Mouse (Mus musculus) lung, postnatal 0 days (tissue): Measurements from ENCODE around the gene Tm9sf4. TPM values are rescaled to one million over a fixed set of nuclear protein-coding genes. Genes with fewer than 3 reads are reported as not detected.

ENCODE experiments used
- ATAC-seq: fragments of 200-750 bp; cut with Nextera tagmentation; 2 replicates; pipeline ENCODE4 v1.8.0; 2017; ENCODE audit warnings: moderate library complexity
- DNase-seq: peaks from one replicate; pipeline ENCODE4 v3.0.0-alpha.2; 2016; ENCODE audit warnings: low spot score
- H3K27ac ChIP-seq: fragments of 300-500 bp; sonication (generic); 2 replicates; pipeline ENCODE4 v1.5.1; 2014; ENCODE audit warnings: antibody characterized with exemption, mild to moderate bottlenecking, low read length, mixed read lengths
- H3K27me3 ChIP-seq: fragments of 300-500 bp; sonication (generic); replicated peaks from 2 replicates; pipeline ENCODE4 v1.6.1; 2014; ENCODE audit warnings: low read length, mixed read lengths; ENCODE audit not compliant: insufficient read depth
- H3K36me3 ChIP-seq: fragments of 300-500 bp; sonication (generic); 2 replicates; pipeline ENCODE4 v1.6.1; 2014; ENCODE audit warnings: low read length, mixed read lengths; ENCODE audit not compliant: insufficient read depth
- H3K4me1 ChIP-seq: fragments of 300-500 bp; sonication (generic); 2 replicates; pipeline ENCODE4 v1.6.1; 2014; ENCODE audit warnings: antibody characterized with exemption, low read depth, low read length, mixed read lengths; ENCODE audit not compliant: insufficient read depth
- H3K4me2 ChIP-seq: fragments of 300-500 bp; sonication (generic); replicated peaks from 2 replicates; pipeline ENCODE4 v1.6.1; 2014; ENCODE audit warnings: low read depth, mild to moderate bottlenecking, low read length, moderate library complexity, mixed read lengths
- H3K4me3 ChIP-seq: fragments of 300-500 bp; sonication (generic); 2 replicates; pipeline ENCODE4 v1.5.1; 2014; ENCODE audit warnings: low read depth, low read length
- H3K9ac ChIP-seq: fragments of 300-500 bp; sonication (generic); replicated peaks from 2 replicates; pipeline ENCODE4 v1.6.1; 2014; ENCODE audit warnings: low read depth, mild to moderate bottlenecking
- H3K9me3 ChIP-seq: fragments of 300-500 bp; sonication (generic); 2 replicates; pipeline ENCODE4 v1.6.1; 2016; ENCODE audit warnings: low read length, mixed read lengths
- CTCF ChIP-seq: IDR thresholded peaks from 2 replicates; pipeline ENCODE4 v1.5.1; 2016; ENCODE audit warnings: antibody characterized with exemption, mild to moderate bottlenecking
- EP300 ChIP-seq: IDR thresholded peaks from 2 replicates; pipeline ENCODE4 v1.6.1; 2016; ENCODE audit warnings: antibody characterized with exemption, mild to moderate bottlenecking, control low read depth
- WGBS: fragments of 180-500 bp; shearing (Covaris S2); extraction: QIAGEN DNeasy Blood & Tissue Kit; methylation state at CpG from one replicate; pipeline ENCODE4 v1.1.7; 2014; 5-methylcytosine and 5-hydroxymethylcytosine counted together
- polyA plus RNA-seq: library from polyadenylated mRNA; unstranded; fragments of >200 nt; fragmentation: Nextera tagmentation; extraction: Ambion mirVana; gene quantifications from 2 replicates; pipeline ENCODE4 v1.2.1, GENCODE M21; 2015

Gene Tm9sf4
- 39.7 and 44.5 TPM in 2 replicates for polyA plus RNA-seq

DNA sequence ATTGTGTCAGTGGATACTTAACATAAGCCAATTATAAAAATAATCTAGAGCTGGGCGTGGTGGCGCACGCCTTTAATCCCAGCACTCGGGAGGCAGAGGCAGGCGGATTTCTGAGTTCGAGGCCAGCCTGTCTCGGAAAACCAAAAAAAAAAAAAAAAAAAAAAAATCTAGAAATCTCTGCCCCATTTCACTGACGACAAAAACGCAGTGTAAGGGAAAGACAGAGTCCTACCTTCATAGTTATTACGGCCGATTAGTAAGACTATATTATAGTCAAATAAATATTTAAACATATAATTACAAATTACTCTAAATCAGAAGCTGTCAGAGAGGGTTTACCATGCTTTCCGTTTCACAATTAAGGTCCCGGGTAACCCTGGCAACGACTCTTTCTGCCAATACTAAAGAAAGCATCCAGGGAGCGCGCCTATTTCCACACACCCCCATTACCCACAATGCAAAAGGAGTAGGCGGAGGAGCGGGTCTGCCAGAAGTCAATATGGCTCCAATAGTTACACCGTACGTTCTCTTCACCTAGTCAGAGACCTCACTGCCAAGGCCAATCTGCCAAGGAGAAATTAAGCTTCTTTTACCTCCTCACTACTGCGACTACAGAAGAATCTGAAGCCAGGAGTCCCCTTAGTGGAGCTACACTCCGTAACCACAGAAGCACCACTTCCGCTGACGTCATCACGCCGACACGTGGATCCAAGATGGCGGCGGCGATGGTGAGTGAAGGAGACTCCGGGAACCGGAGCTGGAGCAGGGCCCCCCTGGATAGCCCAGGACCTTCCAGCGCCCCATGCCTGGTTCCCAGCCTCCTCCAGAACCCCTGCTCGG is at the start of gene Tm9sf4:
Tm9sf4 (plus strand) TSS at position 460 of the 840 bp plus-strand sequence.
- Histone ChIP-seq H3K4me1 (peaks cover 6% of the 10 kb centered on the region), H3K27me3 (no peaks in the 10 kb centered on the region), H3K27ac (peak within 1 kb of the TSS; percentile 95), H3K9me3 (no peaks in the 10 kb centered on the region), H3K9ac (peak within 1 kb of the TSS; percentile 79), H3K36me3 (no peaks in the 10 kb centered on the region; the same call in 1 of the 2 replicates), H3K4me3 (peak within 1 kb of the TSS; percentile 93), H3K4me2 (peak within 1 kb of the TSS; percentile 83)
- peak; percentile 96 for ATAC-seq
- 8% methylated on average over 34 of the region's 34 CpGs for WGBS
- DNase-seq, result peak; percentile 97
- TF ChIP-seq EP300, result peak; percentile 69; the same call in 1 of the 2 replicates
- no peak for TF ChIP-seq CTCF

DNA sequence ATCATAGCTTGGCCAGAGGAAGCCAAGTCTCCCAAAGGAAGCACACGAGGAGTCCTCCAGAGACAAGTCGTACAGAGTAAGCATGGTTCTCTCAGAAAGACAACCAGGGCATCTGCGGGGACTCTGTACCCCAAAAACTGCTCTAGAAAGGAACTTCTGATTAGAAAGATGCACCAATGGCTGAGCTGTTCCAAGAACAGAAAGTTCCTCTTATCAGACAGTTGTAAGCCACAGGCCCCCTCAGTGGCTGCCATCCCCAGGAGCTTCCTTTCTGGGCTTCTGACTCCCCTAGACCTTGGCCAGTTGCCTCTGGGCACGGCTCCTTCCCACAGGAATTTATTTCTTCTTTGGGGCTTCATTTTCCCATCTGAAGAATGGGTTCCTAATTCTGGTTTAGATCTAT is 45.4 kb upstream of the Tm9sf4 start:
- DNase-seq, result no peak
- ATAC-seq, result no peak
- H3K4me1 ChIP-seq, result no peaks in the 10 kb centered on the region
- no peak overlapping the region for H3K4me2 ChIP-seq
- H3K36me3 ChIP-seq, result no peaks in the 10 kb centered on the region
- no peaks in the 10 kb centered on the region for H3K9me3 ChIP-seq
- H3K27me3 ChIP-seq, result 0 out of 2 replicates have a peak, but pooled peaks cover 1% of the 10 kb centered on the region
- TF ChIP-seq CTCF, result no peak
- no peak for TF ChIP-seq EP300
- no peak overlapping the region for H3K27ac ChIP-seq
- no peak overlapping the region for H3K4me3 ChIP-seq
- 75% methylated on average over 4 of the region's 4 CpGs for WGBS
- no peak overlapping the region for H3K9ac ChIP-seq

DNA sequence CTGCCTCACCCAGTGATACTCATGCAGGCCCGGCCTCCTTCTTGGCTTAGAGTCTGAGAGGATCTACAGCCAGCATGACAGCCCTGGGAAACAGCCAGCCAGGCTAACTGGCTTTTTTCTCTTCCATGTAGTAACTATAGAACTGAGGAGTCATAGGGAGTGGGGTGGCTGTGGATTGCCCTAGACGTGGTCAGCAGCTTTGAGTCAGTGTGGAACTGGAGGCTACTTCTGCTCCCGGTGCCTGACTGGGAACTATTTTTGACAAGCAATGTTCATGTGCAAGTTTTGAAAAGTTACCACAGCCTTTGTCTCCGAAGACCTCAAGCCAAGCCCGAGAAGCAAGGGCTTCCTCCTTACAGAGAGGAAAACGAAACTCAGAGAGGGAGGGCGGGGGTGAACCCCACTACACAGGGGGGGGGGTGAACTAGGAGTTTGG is 44.0 kb upstream of the Tm9sf4 start:
- Histone ChIP-seq H3K4me1 (no peaks in the 10 kb centered on the region), H3K27ac (no peak overlapping the region), H3K9me3 (no peaks in the 10 kb centered on the region), H3K9ac (no peak overlapping the region), H3K27me3 (no peaks in the 10 kb centered on the region), H3K36me3 (no peaks in the 10 kb centered on the region), H3K4me3 (no peak overlapping the region), H3K4me2 (no peak overlapping the region)
- TF ChIP-seq EP300 (no peak), CTCF (no peak)
- ATAC-seq, result peak; percentile 37
- peak; percentile 22 for DNase-seq
- 66% methylated on average over 7 of the region's 7 CpGs for WGBS

DNA sequence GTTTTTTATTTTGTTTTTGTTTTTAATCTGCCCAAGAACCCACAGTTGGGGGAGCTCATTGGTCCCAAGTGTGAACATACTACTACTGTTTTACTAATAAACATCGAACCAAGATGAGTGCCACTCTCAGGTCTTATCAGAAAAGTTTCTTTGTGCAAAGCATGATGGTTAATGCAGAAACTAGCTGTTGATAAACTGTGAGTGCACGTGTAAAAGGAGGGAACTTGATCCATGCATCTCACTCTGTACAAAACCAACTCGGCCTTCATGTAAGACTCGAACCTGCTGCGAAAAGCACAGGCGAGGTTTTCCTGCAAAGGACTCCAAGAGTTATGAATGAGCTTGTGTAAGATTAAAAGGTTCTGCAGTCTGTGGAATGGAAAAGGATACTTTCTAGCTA is 41.6 kb upstream of the Tm9sf4 start:
- Histone ChIP-seq H3K9ac (no peak overlapping the region), H3K9me3 (no peaks in the 10 kb centered on the region), H3K4me3 (no peak overlapping the region), H3K27ac (no peak overlapping the region), H3K4me2 (no peak overlapping the region), H3K4me1 (no peaks in the 10 kb centered on the region), H3K36me3 (no peaks in the 10 kb centered on the region), H3K27me3 (no peaks in the 10 kb centered on the region)
- TF ChIP-seq CTCF, result no peak
- no peak for TF ChIP-seq EP300
- ATAC-seq (no peak), DNase-seq (no peak)
- 77% methylated on average over 6 of the region's 6 CpGs for WGBS

DNA sequence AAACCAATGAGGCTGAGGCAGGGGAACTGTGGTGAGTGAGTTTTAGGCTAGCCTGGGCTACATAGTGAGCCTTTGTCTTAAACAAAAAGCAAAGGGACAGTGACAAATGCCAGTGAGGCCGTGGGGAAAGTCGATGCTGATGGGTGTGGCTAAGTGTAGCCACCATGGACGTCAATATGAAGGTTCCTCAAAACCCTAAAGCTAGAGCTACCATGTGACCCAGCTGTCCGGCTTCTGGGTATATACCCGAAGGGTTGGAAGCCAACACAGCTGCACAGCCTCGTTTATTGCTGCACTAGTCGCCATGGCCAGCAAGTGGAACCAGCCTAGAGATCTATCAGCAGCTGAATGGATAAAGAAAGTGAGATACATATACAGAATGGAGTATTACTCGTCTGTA is 41.0 kb upstream of the Tm9sf4 start:
- DNase-seq (peak; percentile 19), ATAC-seq (no peak)
- Histone ChIP-seq H3K4me3 (no peak overlapping the region), H3K9ac (no peak overlapping the region), H3K4me2 (no peak overlapping the region), H3K36me3 (no peaks in the 10 kb centered on the region), H3K4me1 (no peaks in the 10 kb centered on the region), H3K27ac (no peak overlapping the region), H3K27me3 (no peaks in the 10 kb centered on the region), H3K9me3 (no peaks in the 10 kb centered on the region)
- 62% methylated on average over 8 of the region's 8 CpGs for WGBS
- no peak for TF ChIP-seq CTCF
- TF ChIP-seq EP300, result no peak

DNA sequence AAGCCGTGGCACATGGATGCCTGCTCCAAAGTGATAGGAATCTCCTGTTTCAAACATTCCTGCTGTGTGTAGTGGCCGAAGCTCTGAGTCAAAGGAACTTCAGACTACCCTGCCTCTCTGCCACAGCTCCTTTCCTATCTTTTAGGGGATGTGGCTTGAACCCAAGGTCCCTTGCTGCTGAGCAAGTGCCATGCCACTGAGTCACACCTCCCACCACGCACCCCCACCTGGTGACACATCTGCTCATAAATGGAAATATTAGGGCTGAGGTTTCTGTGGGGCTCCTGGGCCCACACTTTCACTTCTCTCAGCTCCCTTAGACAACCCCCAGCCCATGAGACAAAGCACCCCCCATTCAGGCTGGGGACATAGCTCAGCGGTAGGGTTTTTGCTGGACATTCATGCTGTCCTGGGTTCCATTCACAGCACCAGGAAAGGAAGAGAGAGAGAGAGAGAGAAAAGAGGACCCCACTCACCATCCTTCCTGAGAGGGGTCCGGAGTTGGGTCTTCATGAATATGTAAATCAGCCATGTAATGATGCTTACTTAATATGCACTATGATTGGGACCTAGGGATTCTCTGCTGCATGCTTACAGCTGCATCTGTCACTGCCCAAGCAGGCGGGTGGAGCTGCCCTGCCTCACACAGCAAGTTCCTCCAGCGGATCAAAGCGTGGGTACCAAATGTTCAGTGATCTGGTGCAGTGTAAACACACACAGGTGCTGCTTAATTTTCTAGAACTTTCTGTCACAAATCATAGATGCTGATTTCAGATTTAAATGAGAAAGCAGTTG is 39.1 kb upstream of the Tm9sf4 start:
- Histone ChIP-seq H3K9ac (no peak overlapping the region), H3K4me3 (no peak overlapping the region), H3K36me3 (no peaks in the 10 kb centered on the region), H3K4me2 (no peak overlapping the region), H3K4me1 (no peaks in the 10 kb centered on the region), H3K27me3 (no peaks in the 10 kb centered on the region), H3K9me3 (no peaks in the 10 kb centered on the region), H3K27ac (no peak overlapping the region)
- 59% methylated on average over 8 of the region's 8 CpGs for WGBS
- no peak for TF ChIP-seq CTCF
- no peak for TF ChIP-seq EP300
- ATAC-seq (no peak), DNase-seq (no peak)
